Mouse (Mus musculus): ENCODE results near the gene Ccdc141. TPM values are rescaled to one million over a fixed set of nuclear protein-coding genes. Genes with fewer than 3 reads are reported as not detected.

Gene Ccdc141
- polyA plus RNA-seq (2014; fragmentation: Nextera tagmentation; extraction: Ambion mirVana) = 2.4 and 3.4 TPM in 2 replicates

DNA sequence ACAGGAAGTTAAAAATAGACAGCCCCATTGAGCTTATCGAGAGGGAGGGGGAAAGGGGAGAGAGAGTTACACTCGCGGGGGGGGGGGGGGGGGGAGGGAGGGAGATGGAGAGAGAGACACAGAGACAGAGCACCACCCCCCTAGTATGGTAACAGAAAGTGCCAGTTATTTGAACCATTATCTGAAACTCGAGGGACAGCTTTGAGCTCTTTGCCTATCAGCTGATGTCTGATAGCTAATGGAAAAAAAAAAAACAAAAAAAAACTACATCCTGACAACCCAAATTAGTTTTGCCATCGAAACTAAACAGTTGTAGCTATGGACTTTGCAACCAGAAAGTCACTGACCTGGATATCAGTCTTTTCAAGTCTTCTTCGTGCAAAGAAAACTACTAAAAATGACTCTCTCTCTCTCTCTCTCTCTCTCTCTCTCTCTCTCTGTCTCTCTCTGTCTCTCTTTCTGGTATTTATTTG lies at the start of gene Ccdc141:
TSS of gene Ccdc141 (minus strand) at position 4 of the 473 bp plus-strand sequence.
- Histone ChIP-seq H3K4me2 (ENCODE audit: low read depth, low read length, severe bottlenecking) (peak within 1 kb of the TSS; percentile 68), H3K27ac (ENCODE audit: low read depth, low read length) (no peak within 1 kb of the TSS), H3K9me3 (ENCODE audit: control insufficient read depth, low read length) (no peaks in the 10 kb centered on the region), H3K36me3 (ENCODE audit: control insufficient read depth, insufficient read depth, low read length) (no peaks in the 10 kb centered on the region), H3K4me3 (ENCODE audit: low read depth, low read length) (peak within 1 kb of the TSS; percentile 32), H3K9ac (ENCODE audit: low read length) (peak within 1 kb of the TSS; percentile 53), H3K27me3 (ENCODE audit: control insufficient read depth, insufficient read depth, low read length) (no peaks in the 10 kb centered on the region), H3K4me1 (replicated peaks; ENCODE audit: control insufficient read depth, insufficient read depth, low read length) (peaks cover 13% of the 10 kb centered on the region; the same call in 1 of the 2 replicates)
- 27% methylated on average over 3 of the region's 6 CpGs for WGBS
- DNase-seq (ENCODE audit: low spot score) (no peak), ATAC-seq (replicated peaks; ENCODE audit: low FRiP score) (no peak)

DNA sequence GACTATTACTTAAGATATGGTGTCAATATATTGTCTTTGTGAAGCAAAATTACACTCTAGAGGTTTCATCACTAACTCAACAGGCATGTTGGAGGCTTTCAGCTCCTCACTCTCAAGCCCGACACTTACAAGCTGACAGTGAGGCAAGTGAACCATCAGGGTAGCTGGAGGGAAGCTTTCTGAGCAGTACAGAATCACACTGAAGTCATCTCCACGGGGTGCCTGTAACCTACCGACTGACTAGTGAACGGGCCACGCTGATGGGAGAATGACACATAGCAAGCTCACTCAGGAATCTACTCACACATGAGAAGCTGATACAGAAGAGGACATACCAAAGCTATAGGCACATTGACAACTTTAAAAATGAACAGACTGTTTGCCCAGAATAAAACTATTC lies 42.4 kb upstream of the Ccdc141 start:
- H3K9me3 ChIP-seq (ENCODE audit: control insufficient read depth, low read length) = no peaks in the 10 kb centered on the region
- no peak overlapping the region for H3K4me2 ChIP-seq (ENCODE audit: low read depth, low read length, severe bottlenecking)
- WGBS = 80% methylated on average over 5 of the region's 5 CpGs
- no peaks in the 10 kb centered on the region for H3K36me3 ChIP-seq (ENCODE audit: control insufficient read depth, insufficient read depth, low read length)
- no peaks in the 10 kb centered on the region for H3K4me1 ChIP-seq (replicated peaks; ENCODE audit: control insufficient read depth, insufficient read depth, low read length)
- no peaks in the 10 kb centered on the region for H3K27me3 ChIP-seq (ENCODE audit: control insufficient read depth, insufficient read depth, low read length)
- DNase-seq (ENCODE audit: low spot score) (no peak), ATAC-seq (replicated peaks; ENCODE audit: low FRiP score) (no peak)
- no peak overlapping the region for H3K4me3 ChIP-seq (ENCODE audit: low read depth, low read length)
- no peak overlapping the region for H3K27ac ChIP-seq (ENCODE audit: low read depth, low read length)
- no peak overlapping the region for H3K9ac ChIP-seq (ENCODE audit: low read length)

DNA sequence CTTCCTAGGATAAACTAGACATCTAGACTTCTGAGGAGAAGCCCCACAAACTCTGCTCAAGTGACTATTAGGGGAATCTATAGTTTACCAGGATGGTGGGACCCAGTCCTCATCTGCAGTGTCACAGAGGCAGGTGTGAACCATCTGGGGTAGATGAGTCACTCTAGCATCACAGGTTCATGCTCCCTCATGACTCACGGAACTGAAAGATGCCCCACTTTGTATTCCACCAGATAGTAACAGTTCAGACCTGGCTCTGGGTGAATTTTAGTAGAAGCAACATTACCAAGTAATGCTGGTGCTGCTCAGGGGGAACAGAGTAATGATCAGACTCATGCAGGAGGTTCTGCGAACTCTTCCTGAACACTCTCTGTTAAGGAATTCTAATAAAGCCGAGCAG lies 36.5 kb upstream of the Ccdc141 start:
- Histone ChIP-seq H3K4me2 (ENCODE audit: low read depth, low read length, severe bottlenecking) (no peak overlapping the region), H3K27ac (ENCODE audit: low read depth, low read length) (no peak overlapping the region), H3K4me1 (replicated peaks; ENCODE audit: control insufficient read depth, insufficient read depth, low read length) (no peaks in the 10 kb centered on the region), H3K27me3 (ENCODE audit: control insufficient read depth, insufficient read depth, low read length) (no peaks in the 10 kb centered on the region), H3K9me3 (ENCODE audit: control insufficient read depth, low read length) (no peaks in the 10 kb centered on the region), H3K36me3 (ENCODE audit: control insufficient read depth, insufficient read depth, low read length) (no peaks in the 10 kb centered on the region), H3K9ac (ENCODE audit: low read length) (no peak overlapping the region), H3K4me3 (ENCODE audit: low read depth, low read length) (no peak overlapping the region)
- no peak for DNase-seq (ENCODE audit: low spot score)
- 95% methylated on average over 3 of the region's 3 CpGs for WGBS
- no peak for ATAC-seq (replicated peaks; ENCODE audit: low FRiP score)

DNA sequence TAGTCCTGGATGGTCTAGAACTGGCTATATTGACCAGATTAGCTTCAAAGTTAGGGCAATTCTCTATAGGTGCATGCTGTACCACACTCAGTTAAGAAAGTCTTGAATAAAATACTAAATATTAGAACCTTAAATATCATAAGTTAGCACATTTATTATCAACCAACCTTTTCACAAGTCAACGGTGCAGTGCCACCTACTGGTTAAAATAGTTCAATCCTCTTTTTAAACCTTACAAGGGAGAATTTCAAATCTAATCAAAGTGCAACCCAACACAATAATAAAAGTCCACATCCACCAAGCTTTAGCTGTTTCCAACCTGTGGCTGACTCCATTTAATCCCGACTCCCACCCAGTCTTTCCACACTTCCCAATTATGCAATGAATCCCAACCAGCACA lies 33.5 kb upstream of the Ccdc141 start:
- 47% methylated on average over 2 of the region's 2 CpGs for WGBS
- ATAC-seq (replicated peaks; ENCODE audit: low FRiP score) = no peak

DNA sequence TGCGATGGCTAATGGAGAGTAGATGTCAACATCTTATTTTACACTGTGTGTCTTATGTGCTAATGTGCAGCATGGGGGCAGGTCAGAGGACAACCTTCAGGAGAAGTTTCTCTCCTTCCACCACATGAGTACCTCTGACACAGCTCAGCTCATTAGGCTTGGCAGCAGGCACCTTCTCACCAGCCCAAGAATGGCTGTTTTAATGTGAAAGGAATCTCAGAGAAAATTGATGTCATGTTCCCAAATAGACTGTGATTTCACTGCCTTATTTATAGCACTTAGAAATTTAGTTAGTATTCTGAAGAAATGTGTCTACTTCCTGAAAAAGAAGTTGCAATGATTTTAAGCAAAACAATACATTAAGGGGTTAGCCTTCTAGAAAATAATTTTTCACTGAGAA lies 31.5 kb upstream of the Ccdc141 start:
- Histone ChIP-seq H3K4me2 (ENCODE audit: low read depth, low read length, severe bottlenecking) (no peak overlapping the region), H3K9me3 (ENCODE audit: control insufficient read depth, low read length) (no peaks in the 10 kb centered on the region), H3K36me3 (ENCODE audit: control insufficient read depth, insufficient read depth, low read length) (no peaks in the 10 kb centered on the region), H3K4me3 (ENCODE audit: low read depth, low read length) (no peak overlapping the region), H3K9ac (ENCODE audit: low read length) (no peak overlapping the region), H3K4me1 (replicated peaks; ENCODE audit: control insufficient read depth, insufficient read depth, low read length) (no peaks in the 10 kb centered on the region), H3K27ac (ENCODE audit: low read depth, low read length) (no peak overlapping the region), H3K27me3 (ENCODE audit: control insufficient read depth, insufficient read depth, low read length) (no peaks in the 10 kb centered on the region)
- ATAC-seq (replicated peaks; ENCODE audit: low FRiP score) (no peak), DNase-seq (ENCODE audit: low spot score) (no peak)
- WGBS = 94% methylated on average over 1 of the region's 1 CpGs

More for the DNA sequence above, 33.5 kb upstream of the Ccdc141 start:
- Histone ChIP-seq H3K27me3 (ENCODE audit: control insufficient read depth, insufficient read depth, low read length) (no peaks in the 10 kb centered on the region), H3K27ac (ENCODE audit: low read depth, low read length) (no peak overlapping the region), H3K9ac (ENCODE audit: low read length) (no peak overlapping the region), H3K36me3 (ENCODE audit: control insufficient read depth, insufficient read depth, low read length) (no peaks in the 10 kb centered on the region), H3K4me1 (replicated peaks; ENCODE audit: control insufficient read depth, insufficient read depth, low read length) (no peaks in the 10 kb centered on the region), H3K9me3 (ENCODE audit: control insufficient read depth, low read length) (no peaks in the 10 kb centered on the region), H3K4me2 (ENCODE audit: low read depth, low read length, severe bottlenecking) (no peak overlapping the region), H3K4me3 (ENCODE audit: low read depth, low read length) (no peak overlapping the region)
- no peak for DNase-seq (ENCODE audit: low spot score)

DNA sequence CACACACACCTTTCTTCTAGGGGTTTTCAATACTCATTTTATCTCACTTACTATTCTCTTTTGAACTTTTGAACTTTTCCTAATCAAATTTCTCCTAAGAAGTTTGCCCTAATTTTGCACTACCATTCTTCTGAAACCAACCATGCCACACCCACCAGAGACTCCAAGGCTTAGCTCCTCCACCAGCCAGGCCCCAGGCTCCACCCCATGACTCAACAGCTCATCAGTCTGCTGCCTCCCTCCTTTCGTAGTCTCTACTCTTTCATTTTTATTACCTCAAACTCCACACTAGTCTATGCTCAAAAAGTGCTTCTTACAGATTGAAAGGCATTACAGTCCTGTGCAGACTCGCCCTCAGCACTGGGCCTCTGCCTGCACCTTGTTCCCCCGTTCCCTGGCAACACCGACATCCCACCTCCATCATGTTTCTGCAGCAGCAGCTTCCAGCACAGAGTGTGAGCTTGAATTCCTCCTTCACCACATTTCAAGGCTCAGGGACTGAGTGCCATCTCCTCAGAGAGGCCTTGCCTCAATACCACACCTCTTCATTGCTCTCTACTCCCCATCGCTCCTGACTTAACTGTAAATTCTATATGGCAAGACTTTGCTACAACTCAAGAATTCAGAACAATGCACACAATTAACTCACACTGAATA lies 30.6 kb upstream of the Ccdc141 start:
- Histone ChIP-seq H3K9me3 (ENCODE audit: control insufficient read depth, low read length) (no peaks in the 10 kb centered on the region), H3K4me3 (ENCODE audit: low read depth, low read length) (no peak overlapping the region), H3K4me2 (ENCODE audit: low read depth, low read length, severe bottlenecking) (no peak overlapping the region), H3K27me3 (ENCODE audit: control insufficient read depth, insufficient read depth, low read length) (no peaks in the 10 kb centered on the region), H3K4me1 (replicated peaks; ENCODE audit: control insufficient read depth, insufficient read depth, low read length) (no peaks in the 10 kb centered on the region), H3K36me3 (ENCODE audit: control insufficient read depth, insufficient read depth, low read length) (no peaks in the 10 kb centered on the region), H3K27ac (ENCODE audit: low read depth, low read length) (no peak overlapping the region), H3K9ac (ENCODE audit: low read length) (no peak overlapping the region)
- 93% methylated on average over 5 of the region's 5 CpGs for WGBS
- ATAC-seq (replicated peaks; ENCODE audit: low FRiP score) = no peak
- DNase-seq (ENCODE audit: low spot score) = no peak

DNA sequence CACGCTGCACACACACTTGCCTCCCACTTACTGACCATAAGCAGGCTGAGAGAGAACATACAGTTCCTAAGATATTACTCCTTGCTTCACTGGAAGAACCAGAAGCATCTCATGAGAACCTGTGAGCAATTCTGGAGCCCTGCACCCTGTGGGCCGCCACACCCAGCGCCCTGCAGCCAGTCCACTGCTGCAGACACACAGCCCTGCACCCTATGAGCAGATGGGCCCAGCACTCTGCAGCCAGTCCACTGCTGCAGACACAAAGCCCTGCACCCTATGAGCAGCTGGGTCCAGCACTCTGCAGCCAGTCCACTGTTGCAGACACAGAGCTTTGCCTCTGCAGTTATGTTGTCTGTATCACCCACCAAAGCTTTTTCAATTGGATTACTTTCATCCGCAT lies 29.9 kb upstream of the Ccdc141 start:
- Histone ChIP-seq H3K27ac (ENCODE audit: low read depth, low read length) (no peak overlapping the region), H3K36me3 (ENCODE audit: control insufficient read depth, insufficient read depth, low read length) (no peaks in the 10 kb centered on the region), H3K9ac (ENCODE audit: low read length) (no peak overlapping the region), H3K27me3 (ENCODE audit: control insufficient read depth, insufficient read depth, low read length) (no peaks in the 10 kb centered on the region), H3K9me3 (ENCODE audit: control insufficient read depth, low read length) (no peaks in the 10 kb centered on the region), H3K4me2 (ENCODE audit: low read depth, low read length, severe bottlenecking) (no peak overlapping the region), H3K4me1 (replicated peaks; ENCODE audit: control insufficient read depth, insufficient read depth, low read length) (no peaks in the 10 kb centered on the region), H3K4me3 (ENCODE audit: low read depth, low read length) (no peak overlapping the region)
- ATAC-seq (replicated peaks; ENCODE audit: low FRiP score) (0 out of 2 replicates have a peak, but pooled peaks have one; percentile 42), DNase-seq (ENCODE audit: low spot score) (no peak)
- 98% methylated on average over 4 of the region's 4 CpGs for WGBS

DNA sequence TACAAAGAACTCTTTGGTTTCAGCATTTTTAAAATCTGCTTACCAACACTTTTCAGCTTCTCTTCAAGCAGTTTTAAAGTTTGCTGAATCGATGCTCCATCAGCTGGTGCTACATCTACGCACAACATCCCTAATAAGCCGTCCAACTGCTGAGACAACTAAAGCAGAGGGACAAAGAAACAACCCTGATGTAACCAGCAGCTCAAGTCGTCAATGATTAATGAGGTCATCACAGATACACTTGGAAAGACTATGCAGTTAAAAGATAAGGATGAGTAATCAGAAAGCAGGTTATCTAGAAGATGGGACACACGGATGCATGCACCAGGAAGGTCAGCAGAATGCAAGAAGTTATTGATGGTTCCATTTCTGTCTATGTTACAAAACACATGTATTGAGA lies 27.8 kb upstream of the Ccdc141 start:
- no peak for DNase-seq (ENCODE audit: low spot score)
- no peaks in the 10 kb centered on the region; the same call in 1 of the 2 replicates for H3K36me3 ChIP-seq (ENCODE audit: control insufficient read depth, insufficient read depth, low read length)
- no peaks in the 10 kb centered on the region for H3K4me1 ChIP-seq (replicated peaks; ENCODE audit: control insufficient read depth, insufficient read depth, low read length)
- no peak for ATAC-seq (replicated peaks; ENCODE audit: low FRiP score)
- H3K9me3 ChIP-seq (ENCODE audit: control insufficient read depth, low read length) = no peaks in the 10 kb centered on the region
- H3K4me2 ChIP-seq (ENCODE audit: low read depth, low read length, severe bottlenecking) = no peak overlapping the region
- H3K9ac ChIP-seq (ENCODE audit: low read length) = no peak overlapping the region
- H3K27ac ChIP-seq (ENCODE audit: low read depth, low read length) = no peak overlapping the region
- H3K4me3 ChIP-seq (ENCODE audit: low read depth, low read length) = no peak overlapping the region
- H3K27me3 ChIP-seq (ENCODE audit: control insufficient read depth, insufficient read depth, low read length) = no peaks in the 10 kb centered on the region
- 91% methylated on average over 5 of the region's 5 CpGs for WGBS

DNA sequence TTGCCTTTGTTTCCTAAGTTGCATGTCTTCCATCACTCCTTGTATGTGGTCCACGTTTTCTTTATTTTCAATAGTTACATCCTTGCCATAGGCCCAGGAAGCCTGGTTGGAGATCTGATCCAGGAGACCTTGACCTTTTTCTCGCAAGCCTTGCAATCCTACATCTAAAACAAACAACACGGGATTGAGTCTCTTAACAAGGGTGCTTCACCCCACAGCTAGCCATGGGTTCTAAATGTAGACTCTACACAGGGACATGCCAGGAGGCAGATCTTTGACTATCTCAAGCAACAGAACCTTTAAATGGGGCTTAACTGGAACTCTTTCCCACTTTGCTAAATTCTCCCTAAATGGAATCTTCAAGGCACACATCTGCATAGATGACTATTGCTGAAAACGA lies 26.4 kb upstream of the Ccdc141 start:
- Histone ChIP-seq H3K4me3 (ENCODE audit: low read depth, low read length) (no peak overlapping the region), H3K36me3 (ENCODE audit: control insufficient read depth, insufficient read depth, low read length) (no peaks in the 10 kb centered on the region; the same call in 1 of the 2 replicates), H3K4me1 (replicated peaks; ENCODE audit: control insufficient read depth, insufficient read depth, low read length) (no peaks in the 10 kb centered on the region), H3K9me3 (ENCODE audit: control insufficient read depth, low read length) (no peaks in the 10 kb centered on the region), H3K27ac (ENCODE audit: low read depth, low read length) (no peak overlapping the region), H3K4me2 (ENCODE audit: low read depth, low read length, severe bottlenecking) (no peak overlapping the region), H3K9ac (ENCODE audit: low read length) (no peak overlapping the region), H3K27me3 (ENCODE audit: control insufficient read depth, insufficient read depth, low read length) (no peaks in the 10 kb centered on the region)
- WGBS = 92% methylated on average over 4 of the region's 4 CpGs
- ATAC-seq (replicated peaks; ENCODE audit: low FRiP score) (no peak), DNase-seq (ENCODE audit: low spot score) (no peak)

Data from forebrain, embryonic 11.5 days (tissue).